Mouse (Mus musculus): ENCODE data around the gene Gtf3c6.

Gtf3c6 gene

GRCm38 (mm10) chr10:40227660-40228303, 30.1 kb downstream of the Gtf3c6 start:
- no peak for TF ChIP-seq GATA4 (IDR thresholded peaks at IDR 0.05; ENCODE audit: insufficient replicate concordance, low read length)

GRCm38 (mm10) chr10:40218874-40219273, 39.0 kb downstream of the Gtf3c6 start:
- TF ChIP-seq GATA4 (IDR thresholded peaks at IDR 0.05; ENCODE audit: insufficient replicate concordance, low read length), result no peak

- TF ChIP-seq GATA4 (IDR thresholded peaks at IDR 0.05; ENCODE audit: insufficient replicate concordance, low read length), result no peak
Measured at GRCm38 (mm10) chr10:40212443-40213169, 45.3 kb downstream of the Gtf3c6 start.
